In the genomic region with DNA sequence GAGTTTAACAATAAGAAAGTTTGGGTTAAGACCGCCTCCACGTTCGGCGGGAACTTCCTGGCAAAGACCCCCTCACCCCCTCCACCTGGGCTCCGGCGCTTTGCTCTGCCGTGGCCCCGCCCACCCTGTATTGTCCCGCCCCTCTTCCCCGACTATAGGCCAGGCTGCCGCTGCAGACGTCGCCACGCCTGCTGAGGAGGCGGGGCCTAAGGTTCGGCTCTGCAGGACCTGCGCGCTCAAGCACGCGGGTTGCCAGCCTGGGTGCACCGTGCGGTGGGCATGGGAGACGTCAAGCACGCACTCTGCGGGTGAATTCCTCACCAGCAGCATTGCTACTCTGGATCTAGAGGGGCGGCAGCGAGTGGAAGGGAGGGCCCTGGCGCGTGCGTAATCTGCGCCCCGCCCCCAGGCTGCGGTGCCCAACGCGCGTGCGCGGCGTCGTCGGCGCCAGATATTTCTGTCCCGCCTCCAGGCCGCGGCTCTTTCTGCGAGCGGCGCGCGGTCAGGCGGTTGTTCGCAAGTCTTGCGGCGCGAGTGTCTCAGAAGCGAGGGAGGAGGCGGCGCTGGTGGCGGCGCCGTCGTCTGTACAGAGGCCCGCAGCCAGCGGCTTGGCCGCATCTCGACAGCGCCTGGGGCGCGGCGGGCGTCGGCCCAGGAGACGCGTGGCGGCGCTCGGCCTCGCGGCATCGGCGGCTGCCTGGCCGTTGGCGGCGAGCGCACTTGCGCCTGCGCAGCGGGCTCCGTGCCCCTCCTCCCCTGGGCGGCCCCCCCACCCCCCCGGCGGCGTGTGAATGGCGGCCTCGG, we compare ENCODE assay signal across 8 mouse cellular contexts. TPM values are rescaled to one million over a fixed set of nuclear protein-coding genes. Genes with fewer than 3 reads are reported as not detected.
DNase-seq lines count a peak whose midpoint lies in the region; ATAC-seq lines count a peak whose summit lies in the region.

No protein-coding gene starts in this region.

- peaks cover 31% of the 10 kb centered on the region for H3K36me3 ChIP-seq in hindbrain, embryonic 15.5 days

- peaks cover 29% of the 10 kb centered on the region for H3K4me1 ChIP-seq in hindbrain, embryonic 15.5 days (replicated peaks)

- peak; percentile 91 for ATAC-seq in hindbrain, embryonic 15.5 days (ENCODE audit: low FRiP score, low read depth)

- DNase-seq in WW6 (ENCODE audit: low read depth, low spot score): peak; percentile 91
- DNase-seq in cerebellum, postnatal 36 days: peak; percentile 93 to 96
- peak; percentile 96 to 98 for DNase-seq in frontal cortex, postnatal 36 days (ENCODE audit: low spot score in 2 of 2)
- DNase-seq in left cerebral cortex, adult 11 months (ENCODE audit: low spot score): peak; percentile 92
- DNase-seq in lung, postnatal 36 days: peak; percentile 93
- DNase-seq in retina, embryonic 14.5 days (ENCODE audit: low spot score): peak; percentile 96
- peak; percentile 94 to 96 for DNase-seq in thymus, postnatal 36 days

- H3K9ac ChIP-seq in hindbrain, embryonic 15.5 days: peak overlapping the region; percentile 94

- WGBS in hindbrain, embryonic 15.5 days: under 1% methylated on average over 86 of the region's 95 CpGs

- H3K27me3 ChIP-seq in hindbrain, embryonic 15.5 days: no peaks in the 10 kb centered on the region

- H3K4me2 ChIP-seq in hindbrain, embryonic 15.5 days: peak overlapping the region; percentile 98

- H3K27ac ChIP-seq in hindbrain, embryonic 15.5 days (replicated peaks): peak overlapping the region; percentile 99

- peak overlapping the region; percentile 87 for H3K4me3 ChIP-seq in hindbrain, embryonic 15.5 days

- no peaks in the 10 kb centered on the region for H3K9me3 ChIP-seq in hindbrain, embryonic 15.5 days

RNA-seq across cellular contexts. Expression of gene Chmp2a, which starts 10.5 kb away (rescaled TPM):
- 170 and 171 TPM in 2 replicates for polyA plus RNA-seq in hindbrain, embryonic 15.5 days (2015; fragmentation: Nextera tagmentation; extraction: Ambion mirVana)

RNA-seq across cellular contexts. Expression of gene Ube2m, which starts 13.9 kb away (rescaled TPM):
- polyA plus RNA-seq in hindbrain, embryonic 15.5 days (2015; fragmentation: Nextera tagmentation; extraction: Ambion mirVana): 162 and 163 TPM in 2 replicates

RNA-seq across cellular contexts. Expression of gene Zbtb45, which starts 14.3 kb away (rescaled TPM):
- 40.7 and 42.5 TPM in 2 replicates for polyA plus RNA-seq in hindbrain, embryonic 15.5 days (2015; fragmentation: Nextera tagmentation; extraction: Ambion mirVana)

RNA-seq across cellular contexts. Expression of gene Trim28, which starts 25.2 kb away (rescaled TPM):
- polyA plus RNA-seq in hindbrain, embryonic 15.5 days (2015; fragmentation: Nextera tagmentation; extraction: Ambion mirVana): 217 and 230 TPM in 2 replicates

RNA-seq across cellular contexts. Expression of gene Slc27a5, which starts 26.1 kb away (rescaled TPM):
- polyA plus RNA-seq in hindbrain, embryonic 15.5 days (2015; fragmentation: Nextera tagmentation; extraction: Ambion mirVana): 0.39 and 0.45 TPM in 2 replicates

Comparison
In these comparisons a context has a peak if more than half of its experiments do, and no peak if none do; other contexts are left out.
1. Peak in every context shown above with its lines: DNase-seq, ATAC-seq, H3K4me3 ChIP-seq and H3K27ac ChIP-seq.